Mouse (Mus musculus): ENCODE data around the gene Zc3h12c. TPM values are rescaled to one million over a fixed set of nuclear protein-coding genes. Genes with fewer than 3 reads are reported as not detected.

Zc3h12c gene
- polyA plus RNA-seq, 2 experiments = 2.9 to 4.7 TPM

- Histone ChIP-seq H3K27ac (replicated peaks; ENCODE audit: low read depth, low read length) (no peak overlapping the region), H3K4me2 (replicated peaks; ENCODE audit: low read depth, low read length, severe bottlenecking) (no peak overlapping the region), H3K4me3 (replicated peaks; ENCODE audit: low read length) (no peak overlapping the region), H3K9ac (ENCODE audit: low read depth, low read length, severe bottlenecking) (no peak overlapping the region), H3K4me1 (ENCODE audit: control insufficient read depth, insufficient read depth, low read length) (no peaks in the 10 kb centered on the region), H3K9me3 (ENCODE audit: control insufficient read depth, low read length) (no peaks in the 10 kb centered on the region), H3K27me3 (ENCODE audit: control insufficient read depth, insufficient read depth, low read length) (no peaks in the 10 kb centered on the region), H3K36me3 (ENCODE audit: control insufficient read depth, insufficient read depth, low read length) (peaks cover 79% of the 10 kb centered on the region)
- TF ChIP-seq POLR2A (IDR thresholded peaks at IDR 0.05; ENCODE audit: borderline replicate concordance, extremely low read depth, insufficient read depth, insufficient read length) = no peak
- ATAC-seq (ENCODE audit: low FRiP score, low read depth) = no peak
- WGBS = 81% methylated on average over 2 of the region's 2 CpGs
- no peak for DNase-seq (ENCODE audit: low spot score)
Observed at GRCm38 (mm10) chr9:52070052-52070451, 98.3 kb downstream of the Zc3h12c start.

Small RNAs within 50 kb of the gene (microRNA-seq; reads per million reads assigned to microRNA genes)
- gene Gm27686 = not detected
- gene Mir6244 = not detected

Other genes starting within 250 kb of the Zc3h12c start
- 33.2 and 39.5 TPM in 2 replicates for gene Fdx1, start 205.0 kb downstream of the Zc3h12c start, polyA plus RNA-seq (2012; rRNA removed)
- 77.6 and 81.4 TPM in 2 replicates for gene Fdx1, start 205.0 kb downstream of the Zc3h12c start, polyA plus RNA-seq (2014; fragmentation: Nextera tagmentation; extraction: Ambion mirVana)
- 72.5 and 73.9 TPM in 2 replicates for gene Rdx, start 121.4 kb downstream of the Zc3h12c start, polyA plus RNA-seq (2012; rRNA removed)
- gene Rdx, start 121.4 kb downstream of the Zc3h12c start, polyA plus RNA-seq (2014; fragmentation: Nextera tagmentation; extraction: Ambion mirVana) = 146 and 160 TPM in 2 replicates

All from limb, embryonic 14.5 days (tissue).